Mouse (Mus musculus): ENCODE measurements at regions not wholly inside any gene's neighbourhood (a gene's known extent, or its start where the extent isn't known, plus 50 kb on each side); places are given as distances from the start of the nearest gene placed in this dataset.

DNA sequence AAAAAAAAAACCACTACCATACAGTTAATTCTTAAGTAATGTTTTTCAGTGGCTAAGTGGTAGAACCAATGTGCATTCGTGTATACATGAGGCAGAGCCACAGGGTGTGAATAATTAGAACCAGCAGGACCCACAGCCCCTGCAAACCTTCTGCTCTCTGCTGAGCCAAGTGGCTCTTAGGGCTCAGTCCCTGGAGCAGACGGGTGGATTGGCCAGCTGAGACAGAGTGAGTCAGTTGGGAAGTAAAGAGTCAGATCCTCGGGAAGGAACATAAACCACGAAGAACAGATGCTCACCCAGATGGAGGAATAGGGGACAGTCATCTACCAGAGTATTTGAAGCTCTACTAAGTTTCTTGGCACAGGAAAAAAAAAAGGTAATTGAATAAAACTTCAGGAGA lies 293.1 kb downstream of the Basp1 start:
- no peak for DNase-seq (ENCODE audit: low read depth)

- peak; percentile 1 for DNase-seq (ENCODE audit: low read depth)
Observed at GRCm38 (mm10) chr15:25117980-25118379, 295.6 kb downstream of the Basp1 start.

DNA sequence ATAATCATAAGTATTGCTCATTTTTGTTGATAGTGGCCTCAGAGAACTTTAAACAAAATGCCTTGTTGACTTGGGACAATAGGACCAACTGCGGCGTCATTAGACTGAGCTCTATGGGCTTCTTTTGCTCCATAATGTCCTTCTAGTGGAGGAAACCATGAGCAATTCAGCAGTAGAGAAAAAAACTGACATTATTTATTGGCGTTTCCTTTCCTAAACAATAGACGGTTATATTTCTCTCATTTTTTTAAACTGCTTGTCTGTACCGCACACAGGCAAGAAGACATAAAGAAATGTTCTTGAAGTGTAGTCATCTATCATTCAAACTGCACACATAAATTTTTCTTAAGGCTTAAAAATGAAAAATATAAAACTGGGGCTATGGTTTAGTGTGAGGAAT lies 310.8 kb downstream of the Basp1 start:
- DNase-seq (ENCODE audit: low read depth) = no peak

GRCm38 (mm10) chr15:25093758-25094157 lies 319.8 kb downstream of the Basp1 start:
- DNase-seq (ENCODE audit: low read depth) = no peak

DNA sequence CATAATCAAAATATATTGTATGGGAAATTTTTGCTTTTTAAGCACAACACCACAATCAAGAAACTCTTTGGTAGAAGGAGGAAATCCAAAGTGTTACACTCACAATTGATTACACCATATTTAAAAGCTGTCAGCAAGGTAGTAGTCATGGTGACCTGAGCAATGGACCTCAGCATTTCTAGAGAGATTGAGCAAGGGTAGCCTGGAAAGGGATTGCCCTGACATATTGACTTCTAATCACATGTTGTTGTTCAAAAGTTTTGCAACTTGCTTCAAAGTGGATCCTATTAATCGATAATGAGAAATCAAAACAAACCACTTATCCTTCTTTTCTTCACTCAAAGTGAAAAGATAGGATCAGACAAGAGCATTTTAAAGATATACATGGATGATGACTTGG lies 343.9 kb downstream of the Basp1 start:
- no peak for DNase-seq (ENCODE audit: low read depth)

GRCm38 (mm10) chr15:25059347-25059746 lies 354.2 kb downstream of the Basp1 start:
- no peak for DNase-seq (ENCODE audit: low read depth)

- DNase-seq (ENCODE audit: low read depth) = peak; percentile 2
Observed at GRCm38 (mm10) chr15:25047875-25048274, 365.7 kb downstream of the Basp1 start.

- DNase-seq (ENCODE audit: low read depth) = no peak
Observed at GRCm38 (mm10) chr15:25046514-25047138, 366.9 kb downstream of the Basp1 start.

GRCm38 (mm10) chr15:25036231-25036630 lies 377.3 kb downstream of the Basp1 start:
- no peak for DNase-seq (ENCODE audit: low read depth)

DNA sequence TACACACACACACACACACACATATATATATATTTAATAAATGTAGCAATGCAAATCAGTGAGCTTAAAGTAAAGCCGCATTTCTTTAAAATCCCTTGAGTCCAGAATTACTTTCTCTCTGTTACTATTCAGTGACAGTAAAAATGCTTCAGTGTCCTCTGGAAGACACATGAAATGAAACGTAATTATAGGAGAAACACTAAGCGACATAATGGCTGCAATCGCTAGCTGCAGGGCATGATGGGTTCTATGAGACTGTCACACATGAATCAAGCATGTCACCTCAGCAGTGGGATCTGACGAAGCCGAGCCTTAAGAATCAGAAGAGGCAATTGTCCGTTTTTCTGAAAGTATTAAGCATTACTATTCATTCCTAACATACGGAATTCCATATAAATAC lies 385.7 kb downstream of the Basp1 start:
- DNase-seq (ENCODE audit: low read depth) = no peak

GRCm38 (mm10) chr15:25026786-25027461 lies 386.6 kb downstream of the Basp1 start:
- no peak for DNase-seq (ENCODE audit: low read depth)

GRCm38 (mm10) chr15:25026351-25026750 lies 387.2 kb downstream of the Basp1 start:
- no peak for DNase-seq (ENCODE audit: low read depth)

DNA sequence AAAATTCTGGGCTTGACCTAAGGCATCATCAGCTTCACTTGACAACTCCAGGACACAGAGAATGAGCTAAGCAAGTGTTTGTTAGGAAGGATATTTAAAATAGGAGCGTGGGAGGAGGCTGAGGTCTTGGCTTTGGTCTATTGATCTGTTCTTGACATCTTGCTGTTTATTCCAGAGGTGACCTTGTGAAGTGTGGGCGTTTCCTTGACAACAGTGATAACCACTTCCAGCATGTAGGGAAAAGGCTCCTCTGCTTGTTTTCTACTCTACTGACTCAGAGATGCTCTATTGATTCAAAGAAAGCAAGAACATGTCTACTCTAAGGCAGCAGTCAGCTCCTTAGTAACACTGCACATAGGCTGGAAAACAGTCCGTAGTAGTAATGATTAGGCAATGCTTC lies 392.6 kb downstream of the Basp1 start:
- no peak for DNase-seq (ENCODE audit: low read depth)

DNA sequence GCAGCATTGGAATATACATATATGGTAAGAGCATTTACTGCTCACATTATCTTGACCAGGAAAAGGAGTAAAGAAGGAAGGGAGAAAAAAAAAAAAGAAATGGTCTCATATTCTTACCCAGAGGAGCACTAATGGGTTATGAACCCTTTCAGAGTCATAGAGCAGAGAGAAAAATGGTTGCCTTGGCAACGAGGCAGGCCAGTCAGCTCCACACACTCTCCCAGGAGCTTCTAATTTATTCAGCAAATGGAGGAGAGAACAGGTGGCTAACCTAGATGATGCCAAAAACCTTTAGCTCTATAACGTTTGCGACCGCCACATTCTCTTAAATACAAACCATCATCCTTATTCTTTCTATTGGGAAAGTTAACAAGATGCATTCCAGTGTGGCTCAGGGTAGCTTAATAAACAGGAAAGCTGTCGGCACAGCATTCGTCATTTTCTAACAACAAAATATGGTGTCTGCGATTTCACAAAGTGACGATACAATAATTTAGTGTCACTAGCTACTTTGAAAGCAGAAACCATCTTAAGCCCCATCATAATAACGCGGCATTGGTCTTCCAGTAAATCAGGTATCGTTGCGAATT lies 394.1 kb downstream of the Basp1 start:
- no peak for DNase-seq (ENCODE audit: low read depth)

DNA sequence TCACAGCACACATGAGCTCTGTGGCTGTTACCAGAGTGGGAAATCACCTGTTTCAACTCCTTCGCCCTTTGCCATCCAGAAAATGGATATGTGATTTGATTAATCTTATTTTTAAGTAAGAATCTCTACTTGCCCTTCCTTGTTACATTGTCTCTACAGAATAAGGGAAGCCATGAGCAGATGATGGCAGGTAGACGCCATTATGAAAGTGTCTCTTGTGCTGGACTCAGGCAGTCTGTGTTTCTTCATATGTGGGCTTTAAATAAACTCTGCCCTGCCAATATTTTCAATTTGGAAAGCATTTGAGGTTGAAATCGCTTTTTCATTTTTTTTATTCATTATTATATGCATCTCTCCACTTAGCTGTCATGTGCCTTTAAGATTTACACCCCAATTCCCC lies 394.6 kb downstream of the Basp1 start:
- no peak for DNase-seq (ENCODE audit: low read depth)

DNA sequence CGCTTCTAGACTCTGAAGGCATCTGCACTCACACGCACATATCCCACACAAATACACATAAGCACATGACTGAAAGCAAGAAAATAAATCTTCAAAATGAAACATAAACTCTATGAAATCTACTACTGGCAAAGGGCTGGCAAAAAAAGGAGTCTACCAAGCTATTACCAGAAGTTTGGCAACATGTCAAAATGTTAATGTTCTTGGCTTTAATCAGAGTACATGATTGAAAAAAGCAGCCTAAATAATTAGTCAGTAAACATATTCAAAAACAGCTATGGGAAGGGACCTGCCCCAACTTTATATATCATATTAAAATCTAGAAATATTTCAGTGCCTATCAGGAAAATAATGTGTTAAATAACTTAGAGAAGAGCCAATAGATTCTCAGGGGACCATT lies 405.8 kb downstream of the Basp1 start:
- no peak for DNase-seq (ENCODE audit: low read depth)

DNA sequence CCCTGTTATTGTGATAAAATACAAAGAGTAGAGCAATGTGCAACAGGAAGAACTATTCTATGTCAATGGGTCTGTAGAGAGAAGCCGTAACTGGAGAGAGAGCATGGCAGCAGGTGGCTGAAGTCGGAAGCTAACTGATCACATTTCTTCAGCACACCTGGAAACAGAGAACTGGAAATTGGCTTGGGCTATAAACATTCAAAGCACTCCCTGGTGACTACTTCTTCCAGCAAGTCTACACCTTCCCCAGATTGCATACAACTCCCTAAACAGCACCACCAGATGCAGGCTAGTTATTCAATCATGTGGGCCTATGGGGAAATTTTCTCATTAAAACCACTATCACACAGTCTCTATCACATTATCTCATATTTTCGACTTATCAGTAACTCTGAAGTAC lies 413.4 kb downstream of the Basp1 start:
- no peak for DNase-seq (ENCODE audit: low read depth)

DNA sequence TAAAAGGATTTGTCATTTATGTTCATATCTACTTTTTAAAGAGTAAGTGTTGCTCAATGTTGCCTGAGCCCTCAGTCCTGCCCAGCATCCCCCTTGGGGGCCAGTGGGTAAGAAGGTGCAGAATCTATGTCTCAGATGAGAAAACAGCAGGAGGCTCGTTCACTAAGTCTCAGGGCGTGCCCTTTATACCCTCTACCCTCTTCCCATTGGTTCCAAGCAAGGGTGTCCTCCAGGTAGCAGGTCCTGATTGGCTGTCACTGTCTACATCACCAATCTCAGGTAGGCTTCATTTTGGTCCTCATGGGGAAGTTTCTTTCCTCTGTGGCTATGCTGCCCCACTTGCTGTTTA lies 420.3 kb downstream of the Basp1 start:
- DNase-seq (ENCODE audit: low read depth) = no peak

DNA sequence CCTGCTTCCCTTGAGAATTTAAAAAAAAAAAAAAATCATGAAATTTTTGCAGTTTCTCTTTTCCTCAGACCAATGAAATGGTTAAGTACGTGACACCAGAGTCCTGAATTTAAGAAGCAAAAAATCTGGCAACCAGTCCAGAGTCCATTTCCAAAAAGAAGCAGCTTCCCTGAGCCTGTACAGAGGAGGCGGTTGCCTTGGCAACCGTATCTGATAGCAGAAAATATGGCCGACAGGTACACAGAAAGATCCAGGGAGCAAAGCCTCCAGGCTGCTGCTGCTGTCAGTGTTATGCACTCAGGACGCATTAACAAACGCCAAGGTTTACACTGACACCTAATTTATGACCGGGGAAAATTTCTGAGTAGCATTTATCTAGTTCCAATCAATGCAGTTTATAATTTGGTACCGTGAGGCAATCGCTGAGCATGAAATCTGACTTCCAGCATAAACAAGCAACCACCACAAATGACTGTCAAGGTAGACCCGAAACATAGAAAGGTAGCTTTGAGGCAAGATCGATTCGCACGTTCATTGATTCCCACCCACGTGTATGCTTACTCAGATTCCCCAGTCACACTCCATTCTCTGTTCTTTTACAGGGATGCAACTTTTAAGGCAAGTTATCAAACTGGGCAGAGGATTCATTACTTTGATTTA lies 420.8 kb downstream of the Basp1 start:
- no peak for DNase-seq (ENCODE audit: low read depth)

DNA sequence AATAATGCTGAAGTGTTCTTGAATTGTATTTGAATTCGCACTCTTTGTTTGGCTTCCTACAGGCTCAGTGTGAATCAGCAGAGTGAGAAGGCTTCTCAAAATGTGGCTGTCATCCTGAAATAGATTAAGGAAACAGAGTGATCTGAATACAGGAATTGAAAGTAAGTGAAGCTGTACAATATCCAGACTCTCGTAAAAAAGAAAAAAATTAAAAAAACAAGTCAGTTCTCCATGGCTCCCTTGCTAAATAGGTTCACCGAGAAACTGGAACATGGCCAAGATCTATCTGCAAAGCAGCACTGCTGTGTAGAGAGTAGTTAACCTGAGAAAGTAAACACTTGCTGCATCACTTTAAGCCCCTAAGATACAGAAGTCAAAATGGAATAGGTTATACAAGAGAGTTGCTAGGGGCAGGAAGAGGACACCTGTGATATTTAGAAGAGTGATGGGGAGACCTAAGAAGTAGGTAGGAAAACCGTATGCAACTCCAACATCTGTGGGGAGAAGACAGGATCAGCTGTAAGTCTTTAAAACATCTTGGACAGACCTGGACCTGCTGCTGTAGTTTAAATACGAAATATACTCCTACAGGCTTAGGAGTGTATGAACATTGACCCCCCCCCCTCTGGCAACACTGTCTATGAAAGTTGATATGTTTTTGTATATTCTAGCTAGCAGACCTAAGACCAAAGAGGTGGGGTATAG lies 423.3 kb downstream of the Basp1 start:
- no peak for DNase-seq (ENCODE audit: low read depth)

- no peak for DNase-seq (ENCODE audit: low read depth)
Observed at GRCm38 (mm10) chr15:24980841-24981240, 432.7 kb downstream of the Basp1 start.

- DNase-seq (ENCODE audit: low read depth) = no peak
Observed at GRCm38 (mm10) chr15:24972020-24972419, 441.5 kb downstream of the Basp1 start.

DNA sequence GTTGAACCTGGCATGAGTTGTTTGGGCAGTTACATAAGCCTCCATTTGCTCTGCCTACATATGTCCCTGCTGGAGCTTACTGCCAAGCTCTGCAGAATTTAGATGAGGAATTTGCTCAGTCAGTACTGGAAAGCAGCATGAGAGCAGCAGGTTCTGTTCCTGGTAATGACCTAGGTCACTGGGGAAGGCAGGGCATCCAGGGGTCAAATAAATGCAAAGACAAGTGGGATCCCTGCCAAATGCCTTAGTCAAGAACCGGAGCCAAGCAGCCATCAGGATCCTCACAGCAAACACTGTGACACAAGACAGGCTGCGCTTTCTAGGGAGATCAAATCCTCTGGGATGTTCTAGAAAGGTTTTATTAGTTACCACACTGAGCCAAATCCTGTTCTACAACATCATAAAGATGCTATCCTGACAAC lies 444.2 kb downstream of the Basp1 start:
- DNase-seq (ENCODE audit: low read depth) = no peak

All from c-Kit-positive CD71-positive TER-119-negative erythroid progenitor cells, embryonic 14.5 days (primary cell).